Mouse (Mus musculus) right cerebral cortex, postnatal 10 days (tissue): Measurements from ENCODE around the gene Sell.

ENCODE experiments used
- DNase-seq, 2 experiments: peaks; one replicate each; pipeline ENCODE4 v3.0.0; 2021; ENCODE audit warnings: low spot score in 2 of 2

The Sell gene

GRCm38 (mm10) chr1:164132609-164133008, 70.8 kb downstream of the Sell start:
- DNase-seq = no peak
